Mouse (Mus musculus): ENCODE data around the gene Gm14325. TPM values are rescaled to one million over a fixed set of nuclear protein-coding genes. Genes with fewer than 3 reads are reported as not detected.
"Not testable (repeated sequence)": the region's sequence is repeated elsewhere in the genome, so short reads cannot be mapped to it uniquely, and the experiment has no call there.

Gene Gm14325
- polyA plus RNA-seq, 1 experiment from 2014 or later, result 46.1 TPM

- H3K4me1 ChIP-seq (ENCODE audit: control insufficient read depth in 2 of 2, insufficient read depth in 2 of 2, low read length in 2 of 2); H3K9ac ChIP-seq (ENCODE audit: low read length); H3K4me2 ChIP-seq (ENCODE audit: low read length); H3K36me3 ChIP-seq (ENCODE audit: control insufficient read depth, insufficient read depth, low read length); ATAC-seq (ENCODE audit: insufficient number of reproducible peaks, insufficient read depth, low FRiP score, low read depth); H3K27ac ChIP-seq (replicated peaks in 1 of 2; ENCODE audit: control insufficient read depth in 1 of 2, insufficient read depth in 1 of 2, low read depth in 2 of 2, low read length in 2 of 2); H3K27me3 ChIP-seq (ENCODE audit: control insufficient read depth, insufficient read depth, low read length); H3K9me3 ChIP-seq (ENCODE audit: control insufficient read depth, low read length); H3K4me3 ChIP-seq (ENCODE audit: control insufficient read depth in 1 of 2, insufficient read depth in 1 of 2, low read depth in 1 of 2, low read length in 2 of 2): not testable (repeated sequence)
- WGBS, result no CpG with 5 or more reads among the region's 2 CpGs
Observed at GRCm38 (mm10) chr2:177806170-177806569, 34.0 kb downstream of the Gm14325 start.

DNA sequence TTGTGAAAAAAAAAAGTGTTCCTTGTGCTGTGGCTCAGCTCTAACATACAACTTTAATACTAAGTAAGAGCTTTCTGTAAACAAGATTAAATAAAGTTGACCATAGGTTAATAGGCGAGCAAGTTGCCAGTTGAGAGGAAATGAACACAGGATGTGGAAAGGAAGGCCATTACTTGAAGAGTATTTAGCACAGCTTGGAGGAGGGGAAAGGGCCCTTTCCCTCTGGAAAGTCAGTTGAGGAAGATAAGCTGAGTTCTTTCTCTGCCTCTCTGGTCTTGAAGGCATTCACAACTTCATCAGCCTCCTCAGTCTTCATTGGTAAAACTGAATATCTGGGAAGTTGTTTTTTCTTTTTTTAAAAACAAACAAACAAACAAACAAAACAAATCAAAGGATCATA lies 52.8 kb downstream of the Gm14325 start:
- 60% methylated on average over 1 of the region's 1 CpGs for WGBS
- H3K9me3 ChIP-seq (ENCODE audit: control insufficient read depth, low read length); H3K4me3 ChIP-seq (ENCODE audit: control insufficient read depth in 1 of 2, insufficient read depth in 1 of 2, low read depth in 1 of 2, low read length in 2 of 2); H3K27ac ChIP-seq (replicated peaks in 1 of 2; ENCODE audit: control insufficient read depth in 1 of 2, insufficient read depth in 1 of 2, low read depth in 2 of 2, low read length in 2 of 2); H3K4me2 ChIP-seq (ENCODE audit: low read length); H3K4me1 ChIP-seq (ENCODE audit: control insufficient read depth in 2 of 2, insufficient read depth in 2 of 2, low read length in 2 of 2); H3K9ac ChIP-seq (ENCODE audit: low read length); H3K36me3 ChIP-seq (ENCODE audit: control insufficient read depth, insufficient read depth, low read length); ATAC-seq (ENCODE audit: insufficient number of reproducible peaks, insufficient read depth, low FRiP score, low read depth); H3K27me3 ChIP-seq (ENCODE audit: control insufficient read depth, insufficient read depth, low read length): not testable (repeated sequence)

Other genes starting within 250 kb of the Gm14325 start
- gene Gm14322, start 81.0 kb downstream of the Gm14325 start, polyA plus RNA-seq (2014; fragmentation: Nextera tagmentation; extraction: Ambion mirVana), result 5.0 and 5.3 TPM in 2 replicates
- 3.6 and 6.0 TPM in 2 replicates for gene Gm14327, start 56.8 kb upstream of the Gm14325 start, polyA plus RNA-seq (2014; fragmentation: Nextera tagmentation; extraction: Ambion mirVana)
- gene Zfp972, start 85.3 kb upstream of the Gm14325 start, polyA plus RNA-seq (2014; fragmentation: Nextera tagmentation; extraction: Ambion mirVana), result not detected in 2 replicates
- gene Gm14326, start 117.0 kb upstream of the Gm14325 start, polyA plus RNA-seq (2014; fragmentation: Nextera tagmentation; extraction: Ambion mirVana), result 27.9 TPM in 2 replicates
- gene Zfp971, start 182.9 kb upstream of the Gm14325 start, polyA plus RNA-seq (2014; fragmentation: Nextera tagmentation; extraction: Ambion mirVana), result 17.2 and 19.2 TPM in 2 replicates
- gene Zfp931, start 238.1 kb upstream of the Gm14325 start, polyA plus RNA-seq (2014; fragmentation: Nextera tagmentation; extraction: Ambion mirVana), result 12.1 and 16.2 TPM in 2 replicates

All from heart, embryonic 14.5 days (tissue).